Comparison of ENCODE assay signal across 9 mouse cellular contexts in genomic region chr10:93611419-93612007, GRCm38 (mm10). TPM values are rescaled to one million over a fixed set of nuclear protein-coding genes. Genes with fewer than 3 reads are reported as not detected.
A peak's percentile ranks its signal among the peaks of the same experiment; 100 is the strongest.
DNase-seq lines count a peak whose midpoint lies in the region; ATAC-seq and TF ChIP-seq lines count a peak whose summit lies in the region.
"Had no signal": no experiment of that assay in that cellular context is flagged by ENCODE, and none has a peak within 500 bp of the region (broad histone marks: within the 10 kb centered on the region; RNA-seq: fewer than 3 reads in every experiment).

No protein-coding gene starts in this region.

- peak; percentile 80 for ATAC-seq in CD4-positive, CD25-positive, alpha-beta regulatory T cell, adult 4 months
- no peak for ATAC-seq in heart, postnatal 0 days (ENCODE audit: insufficient read depth, low read depth)
- ATAC-seq in midbrain, embryonic 13.5 days, result 0 out of 2 replicates have a peak, but pooled peaks have one; percentile 50

- TF ChIP-seq CTCF in cerebellum, adult 2 months (IDR thresholded peaks at IDR 0.05; ENCODE audit: borderline replicate concordance, insufficient read depth, low read depth, low read length), result peak; percentile 80
- peak; percentile 91 for TF ChIP-seq CTCF in heart, postnatal 0 days (IDR thresholded peaks at IDR 0.05; ENCODE audit: low read depth)

- 22% methylated on average over 18 of the region's 18 CpGs for WGBS in cerebellum, adult 2 months
- WGBS in heart, postnatal 0 days, result 36% methylated on average over 18 of the region's 18 CpGs
- WGBS in midbrain, embryonic 13.5 days, result 43% methylated on average over 18 of the region's 18 CpGs

- H3K27ac ChIP-seq in cerebellum, adult 2 months (ENCODE audit: insufficient read depth, low read length), result peak overlapping the region; percentile 70
- no peak overlapping the region for H3K27ac ChIP-seq in heart, postnatal 0 days (ENCODE audit: low read depth)
- no peak overlapping the region for H3K27ac ChIP-seq in midbrain, embryonic 13.5 days

- TF ChIP-seq EP300 in heart, postnatal 0 days (IDR thresholded peaks at IDR 0.05; ENCODE audit: low read depth), result no peak

- no peak for TF ChIP-seq POLR2A in cerebellum, adult 2 months (IDR thresholded peaks at IDR 0.05; ENCODE audit: borderline replicate concordance, insufficient read depth, low read length)

- peak; percentile 12 to 70 for DNase-seq in heart, adult 18-20 months
- no peak for DNase-seq in heart, adult 8-10 months (ENCODE audit: low spot score)
- DNase-seq in cerebellum, adult 2 months, result peak; percentile 68 to 70
- DNase-seq in heart, postnatal 0 days (ENCODE audit: low spot score), result peak; percentile 62
- DNase-seq in left cerebral cortex, postnatal 25 days (ENCODE audit: low spot score in 2 of 2), result peak; percentile 46 to 47
- no peak for DNase-seq in ovary, postnatal 14 days (ENCODE audit: low spot score)

- H3K4me2 ChIP-seq in heart, postnatal 0 days (ENCODE audit: low read depth, low read length), result peak overlapping the region; percentile 38
- H3K4me2 ChIP-seq in midbrain, embryonic 13.5 days (replicated peaks), result peak overlapping the region; percentile 30

- H3K36me3 ChIP-seq in heart, postnatal 0 days (replicated peaks; ENCODE audit: control insufficient read depth, insufficient read depth, low read length), result no peaks in the 10 kb centered on the region
- no peaks in the 10 kb centered on the region for H3K36me3 ChIP-seq in midbrain, embryonic 13.5 days

- peaks cover 16% of the 10 kb centered on the region; the same call in 1 of the 2 replicates for H3K9me3 ChIP-seq in heart, postnatal 0 days (replicated peaks; ENCODE audit: control insufficient read depth, low read length)
- no peaks in the 10 kb centered on the region for H3K9me3 ChIP-seq in midbrain, embryonic 13.5 days

- H3K4me3 ChIP-seq in cerebellum, adult 2 months (replicated peaks; ENCODE audit: insufficient read depth, low read depth, low read length), result peak overlapping the region; percentile 52
- H3K4me3 ChIP-seq in heart, postnatal 0 days (ENCODE audit: low read depth, low read length), result peak overlapping the region; percentile 15; the same call in 1 of the 2 replicates
- no peak overlapping the region for H3K4me3 ChIP-seq in midbrain, embryonic 13.5 days (replicated peaks)

- H3K4me1 ChIP-seq in cerebellum, adult 2 months (ENCODE audit: control insufficient read depth, insufficient read depth, low read length), result no peaks in the 10 kb centered on the region
- no peaks in the 10 kb centered on the region for H3K4me1 ChIP-seq in heart, postnatal 0 days (ENCODE audit: control insufficient read depth, insufficient read depth)
- no peaks in the 10 kb centered on the region for H3K4me1 ChIP-seq in midbrain, embryonic 13.5 days (replicated peaks)

- no peaks in the 10 kb centered on the region for H3K27me3 ChIP-seq in cerebellum, adult 2 months (ENCODE audit: control insufficient read depth, insufficient read depth, low read length)
- H3K27me3 ChIP-seq in heart, postnatal 0 days (ENCODE audit: control insufficient read depth, insufficient read depth, low read length), result no peaks in the 10 kb centered on the region
- H3K27me3 ChIP-seq in midbrain, embryonic 13.5 days, result no peaks in the 10 kb centered on the region

- intact Hi-C loops in left cerebral cortex, postnatal 25 days (cut with DNase I), result loop anchor here (1.0 to 5.0 kb wide), 3 partner anchors 151 to 202 kb away; no protein-coding TSS in a partner anchor

- no peak overlapping the region for H3K9ac ChIP-seq in heart, postnatal 0 days (replicated peaks; ENCODE audit: low read depth, low read length)
- no peak overlapping the region for H3K9ac ChIP-seq in midbrain, embryonic 13.5 days (replicated peaks)

RNA-seq across cellular contexts. Expression of gene Snrpf, which starts 22.0 kb away (rescaled TPM):
- 10 to 100 TPM in 1 of 2 experiments, 1 to 10 TPM in 1; 9.3 to 10.8 TPM for total RNA-seq in heart, adult 18-20 months (2021)
- total RNA-seq in heart, adult 8-10 months (2022), result 10 to 100 TPM in 2 of 4 experiments, 1 to 10 TPM in 2; 7.5 to 12.3 (median 10.9) TPM
- 10 to 100 TPM; 55.4 to 63.9 TPM for polyA plus RNA-seq in CD4-positive, CD25-positive, alpha-beta regulatory T cell, adult 4 months (2017; shearing (Covaris generic))
- 49.0 and 52.2 TPM in 2 replicates for polyA plus RNA-seq in cerebellum, adult 2 months (2012; rRNA removed)
- total RNA-seq in heart, postnatal 0 days (2014; rRNA removed; ENCODE audit: low replicate concordance), result 13.7 and 35.4 TPM in 2 replicates
- polyA plus RNA-seq in heart, postnatal 0 days (2015; fragmentation: Nextera tagmentation; extraction: Ambion mirVana), result 55.7 and 59.4 TPM in 2 replicates
- total RNA-seq in left cerebral cortex, postnatal 25 days (2021), result 10 to 100 TPM; 12.2 to 13.5 TPM
- polyA plus RNA-seq in midbrain, embryonic 13.5 days (2015; fragmentation: Nextera tagmentation; extraction: Ambion mirVana), result 95.8 and 101 TPM in 2 replicates

RNA-seq across cellular contexts. Expression of gene Ntn4, which starts 29.0 kb away (rescaled TPM):
- 10 to 100 TPM; 12.7 to 18.0 TPM for total RNA-seq in heart, adult 18-20 months (2021)
- 10 to 100 TPM; 11.0 to 15.5 (median 11.9) TPM for total RNA-seq in heart, adult 8-10 months (2022)
- polyA plus RNA-seq in CD4-positive, CD25-positive, alpha-beta regulatory T cell, adult 4 months (2017; shearing (Covaris generic)), result under 1 TPM; 0.12 to 0.27 TPM
- polyA plus RNA-seq in cerebellum, adult 2 months (2012; rRNA removed), result 14.6 and 17.3 TPM in 2 replicates
- total RNA-seq in heart, postnatal 0 days (2014; rRNA removed; ENCODE audit: low replicate concordance), result 36.0 and 37.2 TPM in 2 replicates
- 2.1 and 2.5 TPM in 2 replicates for polyA plus RNA-seq in heart, postnatal 0 days (2015; fragmentation: Nextera tagmentation; extraction: Ambion mirVana)
- total RNA-seq in left cerebral cortex, postnatal 25 days (2021), result 1 to 10 TPM; 9.0 to 9.9 TPM
- polyA plus RNA-seq in midbrain, embryonic 13.5 days (2015; fragmentation: Nextera tagmentation; extraction: Ambion mirVana), result 2.0 and 2.1 TPM in 2 replicates
- total RNA-seq: MEL had no signal

Comparison
In these comparisons a context has a peak if more than half of its experiments do, and no peak if none do; other contexts are left out.
1. DNase-seq: peak in heart, adult 18-20 months (2 of 2), cerebellum, adult 2 months (2 of 2), heart, postnatal 0 days (single experiment) and left cerebral cortex, postnatal 25 days (2 of 2); none in heart, adult 8-10 months (single experiment) and ovary, postnatal 14 days (single experiment).